Comparison of ENCODE assay signal across 21 mouse cellular contexts in genomic region chr16:13333781-13334341, GRCm38 (mm10).
"Had no signal": no experiment of that assay in that cellular context is flagged by ENCODE, and none has a peak within 500 bp of the region (broad histone marks: within the 10 kb centered on the region; RNA-seq: fewer than 3 reads in every experiment).

No protein-coding gene starts in this region.

- ATAC-seq: liver, embryonic 12.5 days had no signal

- H3K27ac ChIP-seq: kidney, embryonic 15.5 days; limb, embryonic 10.5 days; limb, embryonic 13.5 days; liver, embryonic 12.5 days; liver, embryonic 15.5 days; lung, embryonic 15.5 days; neural tube, embryonic 12.5 days; neural tube, embryonic 15.5 days; stomach, embryonic 15.5 days had no signal

- H3K27me3 ChIP-seq: kidney, embryonic 15.5 days; limb, embryonic 13.5 days; liver, embryonic 12.5 days; liver, embryonic 15.5 days; lung, embryonic 15.5 days; neural tube, embryonic 12.5 days; neural tube, embryonic 15.5 days; stomach, embryonic 15.5 days had no signal

- H3K4me3 ChIP-seq: kidney, embryonic 15.5 days; limb, embryonic 10.5 days; limb, embryonic 13.5 days; liver, embryonic 12.5 days; liver, embryonic 15.5 days; lung, embryonic 15.5 days; neural tube, embryonic 12.5 days; neural tube, embryonic 15.5 days; stomach, embryonic 15.5 days had no signal

- H3K4me1 ChIP-seq: neural tube, embryonic 12.5 days had no signal

- H3K36me3 ChIP-seq: limb, embryonic 10.5 days; limb, embryonic 13.5 days; liver, embryonic 12.5 days; liver, embryonic 15.5 days; lung, embryonic 15.5 days; neural tube, embryonic 12.5 days; neural tube, embryonic 15.5 days; stomach, embryonic 15.5 days had no signal

- H3K9me3 ChIP-seq: kidney, embryonic 15.5 days; limb, embryonic 10.5 days; limb, embryonic 13.5 days; liver, embryonic 12.5 days; liver, embryonic 15.5 days; lung, embryonic 15.5 days; neural tube, embryonic 12.5 days; neural tube, embryonic 15.5 days; stomach, embryonic 15.5 days had no signal

- H3K4me2 ChIP-seq: kidney, embryonic 15.5 days; limb, embryonic 13.5 days; liver, embryonic 12.5 days; liver, embryonic 15.5 days; lung, embryonic 15.5 days; midbrain, embryonic 11.5 days; neural tube, embryonic 12.5 days; neural tube, embryonic 15.5 days; stomach, embryonic 15.5 days had no signal

- DNase-seq: kidney, adult 11 months; kidney, adult 8-10 months; kidney, postnatal 10 days; kidney, postnatal 36 days; layer of hippocampus, postnatal 36 days; liver; midbrain, embryonic 14.5 days; retina, postnatal 1 day; right cerebral cortex, postnatal 25 days; spleen, adult 18-20 months; thymus, postnatal 25 days had no signal

- H3K9ac ChIP-seq: kidney, embryonic 15.5 days; limb, embryonic 13.5 days; liver, embryonic 12.5 days; liver, embryonic 15.5 days; lung, embryonic 15.5 days; neural tube, embryonic 12.5 days; neural tube, embryonic 15.5 days; stomach, embryonic 15.5 days had no signal
